Mouse (Mus musculus) forebrain, embryonic 15.5 days (tissue): ENCODE data around the gene Paxbp1. TPM values are rescaled to one million over a fixed set of nuclear protein-coding genes. Genes with fewer than 3 reads are reported as not detected.

ENCODE experiments used
- ATAC-seq: fragments of 200-750 bp; cut with Nextera tagmentation; replicated peaks from 2 replicates; pipeline ENCODE4 v1.8.0; 2017; ENCODE audit warnings: mild to moderate bottlenecking, moderate TSS enrichment, moderate library complexity
- H3K27ac ChIP-seq: fragments of 300-500 bp; sonication (generic); replicated peaks from 2 replicates; pipeline ENCODE4 v1.5.1; 2015; ENCODE audit warnings: mild to moderate bottlenecking, inconsistent platforms
- H3K27me3 ChIP-seq: fragments of 300-500 bp; sonication (generic); 2 replicates; pipeline ENCODE4 v1.6.1; 2015; ENCODE audit warnings: inconsistent platforms
- H3K36me3 ChIP-seq: fragments of 300-500 bp; sonication (generic); 2 replicates; pipeline ENCODE4 v1.6.1; 2015; ENCODE audit warnings: mild to moderate bottlenecking, inconsistent platforms
- H3K4me1 ChIP-seq: fragments of 300-500 bp; sonication (generic); 2 replicates; pipeline ENCODE4 v1.6.1; 2015; ENCODE audit warnings: inconsistent platforms
- H3K4me2 ChIP-seq: fragments of 300-500 bp; sonication (generic); replicated peaks from 2 replicates; pipeline ENCODE4 v1.6.1; 2015; ENCODE audit warnings: mild to moderate bottlenecking, inconsistent platforms
- H3K4me3 ChIP-seq: fragments of 300-500 bp; sonication (generic); 2 replicates; pipeline ENCODE4 v1.5.1; 2015; ENCODE audit warnings: mild to moderate bottlenecking, inconsistent platforms
- H3K9ac ChIP-seq: fragments of 300-500 bp; sonication (generic); replicated peaks from 2 replicates; pipeline ENCODE4 v1.6.1; 2015; ENCODE audit warnings: mild to moderate bottlenecking, inconsistent platforms
- H3K9me3 ChIP-seq: fragments of 300-500 bp; sonication (generic); 2 replicates; pipeline ENCODE4 v1.6.1; 2016; ENCODE audit warnings: inconsistent platforms
- WGBS: fragments of 180-500 bp; shearing (Covaris S2); methylation state at CpG from one replicate; pipeline ENCODE4 v1.1.7; 2015; ENCODE audit warnings: mixed read lengths; 5-methylcytosine and 5-hydroxymethylcytosine counted together
- polyA plus RNA-seq: library from polyadenylated mRNA; unstranded; fragments of >200 nt; fragmentation: Nextera tagmentation; extraction: Ambion mirVana; gene quantifications from 2 replicates; pipeline ENCODE4 v1.2.1, GENCODE M21; 2015

Paxbp1 gene
- polyA plus RNA-seq, 1 experiment from 2014 or later = 86.3 TPM

GRCm38 (mm10) chr16:91011021-91011683 lies 33.2 kb downstream of the Paxbp1 start, which contains the start of gene Synj1:
TSS of gene Synj1 (minus strand) at chr16:91011308.
- Histone ChIP-seq H3K4me3 (peak within 1 kb of the TSS; percentile 97), H3K36me3 (peaks cover 31% of the 10 kb centered on the region), H3K4me1 (peaks cover 19% of the 10 kb centered on the region), H3K4me2 (peak within 1 kb of the TSS; percentile 59), H3K27ac (peak within 1 kb of the TSS; percentile 96), H3K9me3 (no peaks in the 10 kb centered on the region), H3K9ac (peak within 1 kb of the TSS; percentile 73), H3K27me3 (no peaks in the 10 kb centered on the region)
- WGBS = under 1% methylated on average over 59 of the region's 66 CpGs
- peak; percentile 95 for ATAC-seq

GRCm38 (mm10) chr16:91010581-91011020 lies 33.7 kb downstream of the Paxbp1 start:
- peak overlapping the region; percentile 59 for H3K4me2 ChIP-seq
- under 1% methylated on average over 42 of the region's 42 CpGs for WGBS

GRCm38 (mm10) chr16:91009942-91010529 lies 34.3 kb downstream of the Paxbp1 start:
- H3K27ac ChIP-seq = peak overlapping the region; percentile 96
- no peaks in the 10 kb centered on the region for H3K9me3 ChIP-seq
- H3K4me1 ChIP-seq = peaks cover 19% of the 10 kb centered on the region
- H3K36me3 ChIP-seq = peaks cover 21% of the 10 kb centered on the region
- no peaks in the 10 kb centered on the region for H3K27me3 ChIP-seq
- peak overlapping the region; percentile 97 for H3K4me3 ChIP-seq
- peak overlapping the region; percentile 59 for H3K4me2 ChIP-seq
- peak overlapping the region; percentile 73 for H3K9ac ChIP-seq
- no peak for ATAC-seq
- WGBS = under 1% methylated on average over 19 of the region's 19 CpGs

More at GRCm38 (mm10) chr16:91010581-91011020, 33.7 kb downstream of the Paxbp1 start:
- H3K36me3 ChIP-seq = peaks cover 26% of the 10 kb centered on the region
- H3K4me3 ChIP-seq = peak overlapping the region; percentile 97
- ATAC-seq = no peak; the same call in none of the 2 replicates
- H3K27me3 ChIP-seq = no peaks in the 10 kb centered on the region
- H3K9me3 ChIP-seq = no peaks in the 10 kb centered on the region
- H3K27ac ChIP-seq = peak overlapping the region; percentile 96
- peak overlapping the region; percentile 73 for H3K9ac ChIP-seq
- H3K4me1 ChIP-seq = peaks cover 19% of the 10 kb centered on the region

GRCm38 (mm10) chr16:91004915-91005538 lies 39.3 kb downstream of the Paxbp1 start:
- ATAC-seq = no peak
- 86% methylated on average over 4 of the region's 4 CpGs for whole genome bisulfite sequencing
- H3K9me3 ChIP-seq = no peaks in the 10 kb centered on the region
- no peak overlapping the region for H3K9ac ChIP-seq
- peaks cover 5% of the 10 kb centered on the region; the same call in 1 of the 2 replicates for H3K36me3 ChIP-seq
- H3K27me3 ChIP-seq = no peaks in the 10 kb centered on the region
- H3K4me3 ChIP-seq = no peak overlapping the region
- no peak overlapping the region for H3K4me2 ChIP-seq
- H3K27ac ChIP-seq = no peak overlapping the region
- H3K4me1 ChIP-seq = peaks cover 11% of the 10 kb centered on the region

GRCm38 (mm10) chr16:91001098-91001497 lies 43.2 kb downstream of the Paxbp1 start:
- no peak overlapping the region for H3K27ac ChIP-seq
- ATAC-seq = no peak
- H3K4me2 ChIP-seq = no peak overlapping the region
- no peaks in the 10 kb centered on the region for H3K27me3 ChIP-seq
- no peak overlapping the region for H3K4me3 ChIP-seq
- no peak overlapping the region for H3K9ac ChIP-seq
- H3K4me1 ChIP-seq = peaks cover 20% of the 10 kb centered on the region
- 0 out of 2 replicates have a peak, but pooled peaks cover 2% of the 10 kb centered on the region for H3K36me3 ChIP-seq
- 75% methylated on average over 2 of the region's 2 CpGs for WGBS
- no peaks in the 10 kb centered on the region for H3K9me3 ChIP-seq

GRCm38 (mm10) chr16:90999827-91000226 lies 44.5 kb downstream of the Paxbp1 start:
- Histone ChIP-seq H3K4me1 (peaks cover 20% of the 10 kb centered on the region), H3K4me2 (no peak overlapping the region), H3K27me3 (no peaks in the 10 kb centered on the region), H3K27ac (no peak overlapping the region), H3K4me3 (no peak overlapping the region), H3K9ac (no peak overlapping the region), H3K9me3 (no peaks in the 10 kb centered on the region), H3K36me3 (no peaks in the 10 kb centered on the region)
- WGBS = 36% methylated on average over 4 of the region's 4 CpGs
- ATAC-seq = no peak

- H3K4me3 ChIP-seq = no peak overlapping the region
Observed at GRCm38 (mm10) chr16:90997822-90998221, 46.5 kb downstream of the Paxbp1 start.

GRCm38 (mm10) chr16:90996327-90997243 lies 47.8 kb downstream of the Paxbp1 start:
- no peak for ATAC-seq
- Histone ChIP-seq H3K36me3 (no peaks in the 10 kb centered on the region; the same call in 1 of the 2 replicates), H3K4me3 (no peak overlapping the region), H3K9ac (no peak overlapping the region), H3K27me3 (no peaks in the 10 kb centered on the region), H3K4me1 (peaks cover 20% of the 10 kb centered on the region), H3K27ac (no peak overlapping the region), H3K9me3 (no peaks in the 10 kb centered on the region), H3K4me2 (no peak overlapping the region)
- WGBS = 85% methylated on average over 7 of the region's 7 CpGs

More at GRCm38 (mm10) chr16:90997822-90998221, 46.5 kb downstream of the Paxbp1 start:
- H3K9me3 ChIP-seq = no peaks in the 10 kb centered on the region
- ATAC-seq = no peak
- peaks cover 20% of the 10 kb centered on the region for H3K4me1 ChIP-seq
- no peaks in the 10 kb centered on the region for H3K36me3 ChIP-seq
- no peaks in the 10 kb centered on the region for H3K27me3 ChIP-seq
- no peak overlapping the region for H3K4me2 ChIP-seq
- 75% methylated on average over 3 of the region's 3 CpGs for WGBS
- no peak overlapping the region for H3K9ac ChIP-seq
- H3K27ac ChIP-seq = no peak overlapping the region

GRCm38 (mm10) chr16:90995498-90995897 lies 48.8 kb downstream of the Paxbp1 start:
- H3K36me3 ChIP-seq = peaks cover 9% of the 10 kb centered on the region; the same call in 1 of the 2 replicates
- H3K9me3 ChIP-seq = no peaks in the 10 kb centered on the region
- H3K27ac ChIP-seq = no peak overlapping the region
- no peak overlapping the region for H3K4me2 ChIP-seq
- no peak overlapping the region for H3K4me3 ChIP-seq
- 86% methylated on average over 5 of the region's 5 CpGs for WGBS
- no peak overlapping the region for H3K9ac ChIP-seq
- H3K27me3 ChIP-seq = no peaks in the 10 kb centered on the region
- ATAC-seq = no peak
- peaks cover 20% of the 10 kb centered on the region for H3K4me1 ChIP-seq

- Histone ChIP-seq H3K4me2 (no peak overlapping the region), H3K27ac (no peak overlapping the region), H3K4me1 (peaks cover 20% of the 10 kb centered on the region), H3K4me3 (no peak overlapping the region), H3K27me3 (no peaks in the 10 kb centered on the region), H3K36me3 (peaks cover 13% of the 10 kb centered on the region; the same call in 1 of the 2 replicates), H3K9me3 (no peaks in the 10 kb centered on the region), H3K9ac (no peak overlapping the region)
- 82% methylated on average over 4 of the region's 4 CpGs for WGBS
- ATAC-seq = no peak
Observed at GRCm38 (mm10) chr16:90995023-90995422, 49.3 kb downstream of the Paxbp1 start.

- Histone ChIP-seq H3K9ac (no peak overlapping the region), H3K27ac (no peak overlapping the region), H3K27me3 (no peaks in the 10 kb centered on the region), H3K4me1 (no peaks in the 10 kb centered on the region), H3K4me3 (no peak overlapping the region), H3K9me3 (no peaks in the 10 kb centered on the region), H3K4me2 (no peak overlapping the region), H3K36me3 (peaks cover 17% of the 10 kb centered on the region; the same call in 1 of the 2 replicates)
- no peak for ATAC-seq
- 96% methylated on average over 8 of the region's 8 CpGs for WGBS
Observed at GRCm38 (mm10) chr16:90989162-90989561, 55.2 kb downstream of the Paxbp1 start.
